17 mouse cellular contexts compared by ENCODE assay signal in the genomic region with DNA sequence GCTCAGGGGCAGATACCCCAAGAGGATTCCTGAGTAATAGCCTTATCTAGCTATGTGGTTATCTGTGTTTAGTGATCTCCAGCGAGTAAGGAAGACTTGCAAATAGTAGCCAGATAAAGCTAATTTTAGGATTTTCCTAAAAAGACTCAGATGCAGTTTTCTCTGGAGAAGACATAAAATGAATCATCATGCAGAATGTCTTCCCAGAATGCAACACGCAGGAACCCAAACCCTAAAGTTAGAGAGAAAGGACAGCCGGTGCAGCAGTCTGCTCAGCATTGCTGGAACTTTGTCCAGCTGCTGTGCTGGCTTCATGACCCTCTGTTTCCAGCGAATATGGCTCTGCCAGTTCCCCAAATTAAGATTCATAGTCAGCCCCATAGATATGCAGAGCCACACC. TPM values are rescaled to one million over a fixed set of nuclear protein-coding genes. Genes with fewer than 3 reads are reported as not detected.
"Had no signal": no experiment of that assay in that cellular context is flagged by ENCODE, and none has a peak within 500 bp of the region (broad histone marks: within the 10 kb centered on the region; RNA-seq: fewer than 3 reads in every experiment).

No protein-coding gene starts in this region.

- H3K9ac ChIP-seq: kidney, embryonic 15.5 days; limb, embryonic 15.5 days; liver, embryonic 12.5 days; lung, embryonic 14.5 days; midbrain, embryonic 12.5 days; stomach, embryonic 15.5 days had no signal

- H3K27me3 ChIP-seq: kidney, embryonic 15.5 days; limb, embryonic 15.5 days; liver, embryonic 12.5 days; stomach, embryonic 15.5 days had no signal

- H3K4me3 ChIP-seq: kidney, embryonic 15.5 days; limb, embryonic 15.5 days; liver, embryonic 12.5 days; midbrain, embryonic 12.5 days; stomach, embryonic 15.5 days had no signal

- H3K4me2 ChIP-seq: kidney, embryonic 15.5 days; limb, embryonic 15.5 days; liver, embryonic 12.5 days; lung, embryonic 14.5 days; midbrain, embryonic 12.5 days; stomach, embryonic 15.5 days had no signal

- DNase-seq: kidney, adult 11 months; kidney, postnatal 36 days; layer of hippocampus, adult 9-11 months; layer of hippocampus, postnatal 36 days; lung, embryonic 14.5 days; lung, postnatal 10 days; thymus, postnatal 36 days had no signal

- H3K4me1 ChIP-seq: limb, embryonic 15.5 days; liver, embryonic 12.5 days; midbrain, embryonic 12.5 days; stomach, embryonic 15.5 days had no signal

- ATAC-seq: liver, embryonic 12.5 days; midbrain, embryonic 16.5 days had no signal

- H3K9me3 ChIP-seq: kidney, embryonic 15.5 days; limb, embryonic 15.5 days; liver, embryonic 12.5 days; midbrain, embryonic 12.5 days; stomach, embryonic 15.5 days had no signal

- H3K27ac ChIP-seq: kidney, embryonic 15.5 days; limb, embryonic 15.5 days; liver, embryonic 12.5 days; macrophage; midbrain, embryonic 12.5 days; stomach, embryonic 15.5 days had no signal

- H3K36me3 ChIP-seq: kidney, embryonic 15.5 days; limb, embryonic 15.5 days; liver, embryonic 12.5 days; midbrain, embryonic 12.5 days; stomach, embryonic 15.5 days had no signal

RNA-seq across cellular contexts. Expression of gene Hrh1, which starts 43.1 kb away (rescaled TPM):
- total RNA-seq: megakaryocyte-erythroid progenitor cell, adult 5-6 weeks had no signal
- polyA plus RNA-seq: limb, embryonic 11.5 days; liver, embryonic 12.5 days; liver, embryonic 16.5 days; lung, embryonic 14.5 days had no signal
